In the genomic region with DNA sequence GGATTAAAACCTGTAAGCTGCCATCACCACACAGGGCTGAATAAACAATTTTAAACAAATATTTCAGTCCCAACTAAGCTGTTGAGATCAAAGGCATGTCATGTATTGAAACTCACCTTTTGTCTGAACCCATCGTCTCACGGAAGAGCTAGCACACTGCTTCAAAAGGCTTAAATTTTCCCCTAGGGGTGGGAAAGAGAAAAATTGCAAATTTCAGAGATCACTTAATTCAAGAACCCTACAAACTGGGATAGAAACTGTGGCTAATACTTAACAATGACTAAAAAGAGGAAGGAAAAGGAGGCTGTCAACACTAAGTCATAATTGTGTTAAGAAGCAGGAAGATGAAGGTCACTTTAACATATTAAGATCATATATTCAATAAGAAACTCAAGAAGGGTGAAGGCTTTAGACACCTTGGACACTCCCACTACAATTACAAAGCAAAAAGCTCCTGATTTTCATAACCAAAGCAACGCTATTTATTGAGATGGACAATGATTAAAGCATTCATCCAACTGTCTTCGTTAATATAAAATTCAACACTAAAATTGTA, we compare ENCODE assay signal across 8 mouse cellular contexts. TPM values are rescaled to one million over a fixed set of nuclear protein-coding genes. Genes with fewer than 3 reads are reported as not detected.
DNase-seq lines count a peak whose midpoint lies in the region; ATAC-seq and TF ChIP-seq lines count a peak whose summit lies in the region.

No protein-coding gene starts in this region.

- H3K27me3 ChIP-seq in cerebellum, adult 2 months (ENCODE audit: control insufficient read depth, insufficient read depth, low read length): no peaks in the 10 kb centered on the region
- H3K27me3 ChIP-seq in C2C12 (ENCODE audit: control insufficient read depth, insufficient read depth, insufficient read length): no peaks in the 10 kb centered on the region
- no peaks in the 10 kb centered on the region for H3K27me3 ChIP-seq in forebrain, embryonic 11.5 days (ENCODE audit: control insufficient read depth, insufficient read depth, low read length)
- H3K27me3 ChIP-seq in liver, embryonic 13.5 days: no peaks in the 10 kb centered on the region

- peaks cover 40% of the 10 kb centered on the region for H3K79me2 ChIP-seq in C2C12 (ENCODE audit: control insufficient read depth, insufficient read depth)

- H3ac ChIP-seq in C2C12 (ENCODE audit: control insufficient read depth, insufficient read length, low read depth): no peak overlapping the region

- peak overlapping the region; percentile 98; the same call in 1 of the 2 replicates for H3K9ac ChIP-seq in forebrain, embryonic 11.5 days (ENCODE audit: low read length)
- H3K9ac ChIP-seq in liver, embryonic 13.5 days: peak overlapping the region; percentile 98

- ATAC-seq in forebrain, embryonic 11.5 days (replicated peaks; ENCODE audit: low FRiP score): no peak
- no peak for ATAC-seq in liver, embryonic 13.5 days (ENCODE audit: low read depth)

- peak overlapping the region; percentile 74 for H3K4me3 ChIP-seq in cerebellum, adult 2 months (replicated peaks; ENCODE audit: insufficient read depth, low read depth, low read length)
- H3K4me3 ChIP-seq in C2C12 (ENCODE audit: insufficient read depth, poor library complexity, severe bottlenecking): peak overlapping the region; percentile 91
- H3K4me3 ChIP-seq in forebrain, embryonic 11.5 days (ENCODE audit: low read depth, low read length): peak overlapping the region; percentile 96
- H3K4me3 ChIP-seq in liver, embryonic 13.5 days (replicated peaks): peak overlapping the region; percentile 95

- no peak for TF ChIP-seq CTCF in cerebellum, adult 2 months (IDR thresholded peaks at IDR 0.05; ENCODE audit: borderline replicate concordance, insufficient read depth, low read depth, low read length)
- TF ChIP-seq CTCF in C2C12 (IDR thresholded peaks at IDR 0.05; ENCODE audit: control insufficient read depth, insufficient read depth, insufficient read length): no peak

- no peak for TF ChIP-seq POLR2A in cerebellum, adult 2 months (IDR thresholded peaks at IDR 0.05; ENCODE audit: borderline replicate concordance, insufficient read depth, low read length)

- no peak overlapping the region for H3K27ac ChIP-seq in cerebellum, adult 2 months (ENCODE audit: insufficient read depth, low read length)
- H3K27ac ChIP-seq in forebrain, embryonic 11.5 days (ENCODE audit: low read depth, low read length): no peak overlapping the region
- peak overlapping the region; percentile 95 for H3K27ac ChIP-seq in liver, embryonic 13.5 days

- H3K36me3 ChIP-seq in C2C12 (ENCODE audit: control insufficient read depth, insufficient read depth): peaks cover 53% of the 10 kb centered on the region
- H3K36me3 ChIP-seq in forebrain, embryonic 11.5 days (ENCODE audit: control insufficient read depth, insufficient read depth, low read length): peaks cover 15% of the 10 kb centered on the region; the same call in 1 of the 2 replicates
- peaks cover 65% of the 10 kb centered on the region for H3K36me3 ChIP-seq in liver, embryonic 13.5 days

- no peak for DNase-seq in cerebellum, adult 2 months
- no peak for DNase-seq in cerebellum, postnatal 14 days
- no peak for DNase-seq in forebrain, embryonic 11.5 days (ENCODE audit: low spot score)
- DNase-seq in liver, embryonic 13.5 days: no peak
- no peak for DNase-seq in embryo, embryonic 10.5 days (ENCODE audit: low spot score)
- no peak for DNase-seq in right cerebral cortex, postnatal 4 days
- DNase-seq in thymus, postnatal 10 days (ENCODE audit: low spot score in 2 of 2): no peak

- peaks cover 4% of the 10 kb centered on the region for H3K4me1 ChIP-seq in cerebellum, adult 2 months (ENCODE audit: control insufficient read depth, insufficient read depth, low read length)
- H3K4me1 ChIP-seq in forebrain, embryonic 11.5 days (replicated peaks; ENCODE audit: control insufficient read depth, insufficient read depth, low read length): no peaks in the 10 kb centered on the region
- H3K4me1 ChIP-seq in liver, embryonic 13.5 days (replicated peaks): peaks cover 27% of the 10 kb centered on the region

- H3K79me3 ChIP-seq in C2C12 (ENCODE audit: low read depth): peaks cover 35% of the 10 kb centered on the region

- H3K4me2 ChIP-seq in forebrain, embryonic 11.5 days (ENCODE audit: low read depth, low read length, severe bottlenecking): peak overlapping the region; percentile 57
- peak overlapping the region; percentile 76 for H3K4me2 ChIP-seq in liver, embryonic 13.5 days

- no peaks in the 10 kb centered on the region for H3K9me3 ChIP-seq in forebrain, embryonic 11.5 days (ENCODE audit: control insufficient read depth, low read length)
- no peaks in the 10 kb centered on the region for H3K9me3 ChIP-seq in liver, embryonic 13.5 days (replicated peaks)

- WGBS in cerebellum, adult 2 months: 4% methylated on average over 4 of the region's 4 CpGs
- 18% methylated on average over 4 of the region's 4 CpGs for WGBS in forebrain, embryonic 11.5 days
- 18% methylated on average over 4 of the region's 4 CpGs for WGBS in liver, embryonic 13.5 days (ENCODE audit: insufficient replicate concordance)

TF ChIP-seq in C2C12, 6 proteins besides CTCF, POLR2A, EP300 and RAD21:
- TF ChIP-seq MAX (IDR thresholded peaks at IDR 0.05): no peak
- TF ChIP-seq USF1 (IDR thresholded peaks at IDR 0.05; ENCODE audit: low read depth): no peak
- TF ChIP-seq FOSL1 (IDR thresholded peaks at IDR 0.05; ENCODE audit: insufficient read depth, low read length, poor library complexity, severe bottlenecking): no peak
- TF ChIP-seq CEBPB (IDR thresholded peaks at IDR 0.05; ENCODE audit: low read depth): no peak
- no peak for TF ChIP-seq MYOD1 (IDR thresholded peaks at IDR 0.05; ENCODE audit: control insufficient read depth, insufficient read length, low read depth)
- no peak for TF ChIP-seq MYOG (IDR thresholded peaks at IDR 0.05; ENCODE audit: control insufficient read depth, extremely low read depth, insufficient read length)
TF ChIP-seq in C2C12: peak in this region for 0.

RNA-seq across cellular contexts. Expression of gene Rbm5, which starts 1.3 kb away (rescaled TPM):
- 126 and 129 TPM in 2 replicates for polyA plus RNA-seq in cerebellum, adult 2 months (2012; rRNA removed)
- 29.8 TPM for polyA plus RNA-seq in C2C12 (2012; fragmentation: generic; extraction: Trizol)
- 198 and 206 TPM in 2 replicates for polyA plus RNA-seq in forebrain, embryonic 11.5 days (2014; fragmentation: Nextera tagmentation; extraction: Ambion mirVana)
- 64.7 and 75.5 TPM in 2 replicates for polyA plus RNA-seq in liver, embryonic 13.5 days (2015; fragmentation: Nextera tagmentation; extraction: Ambion mirVana)

RNA-seq across cellular contexts. Expression of gene Sema3f, which starts 59.2 kb away (rescaled TPM):
- 30.4 and 31.8 TPM in 2 replicates for polyA plus RNA-seq in cerebellum, adult 2 months (2012; rRNA removed)
- 0.36 TPM for polyA plus RNA-seq in C2C12 (2012; fragmentation: generic; extraction: Trizol)
- 13.2 and 15.9 TPM in 2 replicates for polyA plus RNA-seq in forebrain, embryonic 11.5 days (2014; fragmentation: Nextera tagmentation; extraction: Ambion mirVana)
- polyA plus RNA-seq in liver, embryonic 13.5 days (2015; fragmentation: Nextera tagmentation; extraction: Ambion mirVana): 0.93 and 1.0 TPM in 2 replicates
